Mouse (Mus musculus) adrenal gland, adult 2 months (tissue): ENCODE results near the gene Cluap1. TPM values are rescaled to one million over a fixed set of nuclear protein-coding genes. Genes with fewer than 3 reads are reported as not detected.
A peak's percentile ranks its signal among the peaks of the same experiment; 100 is the strongest.
"Not testable (repeated sequence)": the region's sequence is repeated elsewhere in the genome, so short reads cannot be mapped to it uniquely, and the experiment has no call there.

Experiments used
- DNase-seq: peaks from one replicate; pipeline ENCODE4 v3.0.0; 2021
- microRNA-seq, 2 experiments: library from miRNA; unstranded; fragments of <30 nt; microRNA quantifications; one replicate each; pipeline ENCODE4 v1.2.0; 2021
- polyA plus RNA-seq: library from polyadenylated mRNA; depleted of rRNA; stranded (reverse); fragments of >200 nt; gene quantifications from 2 replicates; pipeline ENCODE4 v1.2.3, GENCODE M21; 2012; rRNA removed
- total RNA-seq, 2 experiments: library from RNA; stranded (reverse); gene quantifications; 2 replicates each; pipeline ENCODE4 v1.2.3; 2021

Gene Cluap1
- total and polyA plus RNA-seq, 3 experiments = 14.4 to 18.2 (median 15.2) TPM

- DNase-seq = peak; percentile 25
These were observed 26.1 kb downstream of the Cluap1 start for GRCm38 (mm10) chr16:3934701-3935100.

GRCm38 (mm10) chr16:3951141-3951540, 42.5 kb downstream of the Cluap1 start:
- DNase-seq = no peak

- DNase-seq = peak; percentile 76
These were observed 47.8 kb downstream of the Cluap1 start for GRCm38 (mm10) chr16:3956369-3956768.

- peak; percentile 46 for DNase-seq
These were observed 50.7 kb downstream of the Cluap1 start for GRCm38 (mm10) chr16:3959261-3959660.

- no peak for DNase-seq
These were observed 56.4 kb downstream of the Cluap1 start for GRCm38 (mm10) chr16:3964990-3965389.

- no peak for DNase-seq
These were observed 56.9 kb downstream of the Cluap1 start for GRCm38 (mm10) chr16:3965534-3965933.

- not testable (repeated sequence) for DNase-seq
These were observed 65.9 kb downstream of the Cluap1 start for GRCm38 (mm10) chr16:3974456-3974855.

GRCm38 (mm10) chr16:3975658-3976057, 67.1 kb downstream of the Cluap1 start:
- no peak for DNase-seq

DNA sequence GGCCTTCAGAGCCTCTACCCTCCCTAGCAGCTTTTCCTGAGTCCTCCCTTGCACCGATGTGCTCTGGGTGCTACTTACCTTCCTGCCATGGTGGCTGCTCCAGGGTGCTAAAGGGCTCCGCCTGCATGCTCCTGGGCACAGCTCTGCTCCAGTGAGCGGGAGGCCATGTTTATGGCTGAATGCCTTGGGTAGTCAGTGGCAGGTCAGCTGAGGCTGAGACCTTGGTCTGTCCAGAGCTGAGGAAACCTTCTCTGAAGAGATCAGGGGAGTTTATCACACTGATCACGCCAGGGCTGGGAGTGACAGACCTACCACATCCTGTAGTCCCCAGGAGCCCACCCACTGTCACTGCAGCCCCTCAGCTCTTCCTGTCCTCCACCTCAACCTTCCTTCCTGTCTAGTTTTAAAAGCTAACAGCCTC, 67.7 kb downstream of the Cluap1 start, which contains the start of gene Nlrc3:
Gene Nlrc3, minus strand, starts transcription at position 382 of the 421 bp plus-strand sequence.
- peak; percentile 26 for DNase-seq

DNA sequence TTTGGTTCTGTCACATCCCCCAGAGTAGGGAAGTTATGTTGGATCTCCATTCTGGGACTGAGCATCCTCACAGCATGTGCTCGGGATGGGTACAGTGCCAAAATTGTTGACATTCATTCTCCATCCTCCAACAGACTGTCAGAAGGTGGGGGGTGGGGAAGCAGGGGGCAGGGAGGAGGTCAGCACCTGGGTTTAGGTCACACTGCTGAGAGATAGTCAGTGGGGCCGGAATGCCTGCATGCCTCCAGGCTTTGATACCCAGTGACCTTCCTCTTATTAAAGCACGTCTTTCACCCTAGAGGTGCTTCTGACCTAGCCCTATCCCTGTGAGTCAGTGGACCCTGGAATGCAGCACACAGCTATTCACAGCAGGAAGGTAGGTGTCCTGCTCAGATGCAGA, 68.1 kb downstream of the Cluap1 start:
- DNase-seq = no peak

- DNase-seq = no peak
These were observed 73.6 kb downstream of the Cluap1 start for GRCm38 (mm10) chr16:3982173-3982572.

- DNase-seq = no peak
These were observed 74.6 kb downstream of the Cluap1 start for GRCm38 (mm10) chr16:3983146-3983700.

DNA sequence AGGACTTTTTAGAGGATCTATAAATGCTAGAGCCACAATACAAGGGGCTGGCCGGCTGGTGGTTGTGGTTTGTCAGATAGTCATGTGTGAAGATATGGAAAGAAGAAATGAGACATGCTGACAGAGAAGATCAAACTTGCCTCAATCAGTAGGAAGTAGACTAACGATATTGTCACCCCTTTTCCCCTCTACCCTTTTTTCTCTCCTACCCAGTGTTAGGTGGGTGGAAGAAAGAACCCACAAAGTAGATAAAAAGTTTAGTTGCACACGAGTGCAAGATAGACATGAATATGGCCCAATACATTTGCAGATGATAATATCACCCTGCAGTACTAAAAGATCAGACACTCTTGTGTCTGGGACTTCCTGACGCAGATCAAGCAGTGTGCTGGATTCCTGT, 79.8 kb downstream of the Cluap1 start:
- DNase-seq = no peak

Small RNA genes within 50 kb of the gene (microRNA-seq; reads per million reads assigned to microRNA genes)
- gene Gm23493 = 0 reads per million in 2 experiments

Other genes with a start within 250 kb of the Cluap1 start
- not detected for gene Mefv, start 190.7 kb upstream of the Cluap1 start, total RNA-seq
- not detected in 2 replicates for gene Mefv, start 190.7 kb upstream of the Cluap1 start, polyA plus RNA-seq
- gene Zfp263, start 164.7 kb upstream of the Cluap1 start, total RNA-seq = 10 to 100 TPM; 18.3 to 20.4 TPM
- 7.5 and 10.3 TPM in 2 replicates for gene Zfp263, start 164.7 kb upstream of the Cluap1 start, polyA plus RNA-seq
- gene Olfr15, start 77.9 kb upstream of the Cluap1 start, total RNA-seq = not detected
- gene Olfr15, start 77.9 kb upstream of the Cluap1 start, polyA plus RNA-seq = not detected in 2 replicates
- 10 to 100 TPM in 1 of 2 experiments, 1 to 10 TPM in 1; 4.7 to 15.2 TPM for gene Zfp174, start 61.5 kb upstream of the Cluap1 start, total RNA-seq
- 2.7 and 5.0 TPM in 2 replicates for gene Zfp174, start 61.5 kb upstream of the Cluap1 start, polyA plus RNA-seq
- 100 to 1,000 TPM in 1 of 2 experiments, 10 to 100 TPM in 1; 75.7 to 106 TPM for gene Naa60, start 36.4 kb upstream of the Cluap1 start, total RNA-seq
- 91.3 and 122 TPM in 2 replicates for gene Naa60, start 36.4 kb upstream of the Cluap1 start, polyA plus RNA-seq
- gene Zfp597, start 24.2 kb upstream of the Cluap1 start, total RNA-seq = 10 to 100 TPM; 11.7 to 19.7 TPM
- 3.2 and 4.1 TPM in 2 replicates for gene Zfp597, start 24.2 kb upstream of the Cluap1 start, polyA plus RNA-seq
- under 1 TPM in 1 of 2 experiments, not detected in 1; 0.52 TPM for gene Gm20695, start 24.2 kb upstream of the Cluap1 start, total RNA-seq
- not detected in 2 replicates for gene Gm20695, start 24.2 kb upstream of the Cluap1 start, polyA plus RNA-seq
- 1 to 10 TPM; 4.0 to 6.3 TPM for gene 1700037C18Rik, start 112 bp upstream of the Cluap1 start, total RNA-seq
- 11.4 and 11.9 TPM in 2 replicates for gene 1700037C18Rik, start 112 bp upstream of the Cluap1 start, polyA plus RNA-seq
- 1 to 10 TPM; 2.4 to 3.5 TPM for gene Nlrc3, start 67.8 kb downstream of the Cluap1 start, total RNA-seq
- 8.2 and 8.3 TPM in 2 replicates for gene Nlrc3, start 67.8 kb downstream of the Cluap1 start, polyA plus RNA-seq
- 10 to 100 TPM; 20.1 to 26.5 TPM for gene Slx4, start 95.0 kb downstream of the Cluap1 start, total RNA-seq
- gene Slx4, start 95.0 kb downstream of the Cluap1 start, polyA plus RNA-seq = 13.0 and 15.6 TPM in 2 replicates
- not detected for gene Dnase1, start 128.1 kb downstream of the Cluap1 start, total RNA-seq
- gene Dnase1, start 128.1 kb downstream of the Cluap1 start, polyA plus RNA-seq = not detected in 2 replicates
- gene Trap1, start 169.0 kb downstream of the Cluap1 start, total RNA-seq = 100 to 1,000 TPM; 208 to 249 TPM
- gene Trap1, start 169.0 kb downstream of the Cluap1 start, polyA plus RNA-seq = 158 and 206 TPM in 2 replicates